Mouse (Mus musculus): ENCODE data around the gene Fcgr3. TPM values are rescaled to one million over a fixed set of nuclear protein-coding genes. Genes with fewer than 3 reads are reported as not detected.

Fcgr3 gene
- polyA plus RNA-seq, 1 experiment from 2014 or later: 6.7 TPM

DNA sequence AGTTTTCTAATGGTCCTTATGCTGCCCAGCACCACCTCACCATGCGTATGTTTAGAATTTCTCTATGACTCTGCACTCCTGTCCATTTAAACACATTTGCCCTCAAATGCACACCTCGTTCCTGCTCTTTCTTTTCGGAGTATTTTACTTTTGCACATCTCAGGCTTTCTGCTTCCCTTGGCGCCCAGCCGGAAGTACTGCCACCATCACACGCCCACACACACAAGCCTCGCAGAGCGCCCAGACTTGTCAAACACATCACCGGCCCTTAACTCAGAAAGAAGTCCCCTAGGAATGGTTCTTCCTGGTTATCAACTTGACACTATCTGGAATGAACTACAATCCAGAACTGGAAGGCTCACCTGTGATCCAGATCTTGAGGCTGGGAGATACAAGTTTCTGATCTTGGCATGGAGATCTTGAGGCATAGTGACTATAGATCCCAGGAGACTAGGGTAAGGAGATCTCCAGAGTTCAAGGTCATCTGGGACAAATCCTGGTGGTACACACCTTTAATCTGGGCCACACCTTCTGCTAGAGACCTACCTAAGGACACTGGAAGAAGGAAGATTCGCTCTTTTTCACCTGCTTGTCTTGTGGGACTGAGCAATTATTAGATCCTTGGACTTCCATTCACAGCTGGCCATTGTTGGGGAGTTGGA, 38.6 kb upstream of the Fcgr3 start:
- H3K9ac ChIP-seq (replicated peaks; ENCODE audit: low read depth, low read length): no peak overlapping the region; the same call in 1 of the 2 replicates
- no peak overlapping the region for H3K27ac ChIP-seq (ENCODE audit: low read length)
- no peaks in the 10 kb centered on the region for H3K27me3 ChIP-seq (replicated peaks; ENCODE audit: control insufficient read depth, insufficient read depth, low read length)
- H3K9me3 ChIP-seq (ENCODE audit: control insufficient read depth, low read length): no peaks in the 10 kb centered on the region
- WGBS: 11% methylated on average over 10 of the region's 10 CpGs
- H3K4me3 ChIP-seq (replicated peaks; ENCODE audit: low read length): peak overlapping the region; percentile 75
- no peaks in the 10 kb centered on the region for H3K36me3 ChIP-seq (ENCODE audit: control insufficient read depth, insufficient read depth)
- H3K4me1 ChIP-seq (replicated peaks; ENCODE audit: control insufficient read depth, insufficient read depth, low read length): no peaks in the 10 kb centered on the region
- H3K4me2 ChIP-seq (ENCODE audit: low read length): peak overlapping the region; percentile 55
- no peak for ATAC-seq

DNA sequence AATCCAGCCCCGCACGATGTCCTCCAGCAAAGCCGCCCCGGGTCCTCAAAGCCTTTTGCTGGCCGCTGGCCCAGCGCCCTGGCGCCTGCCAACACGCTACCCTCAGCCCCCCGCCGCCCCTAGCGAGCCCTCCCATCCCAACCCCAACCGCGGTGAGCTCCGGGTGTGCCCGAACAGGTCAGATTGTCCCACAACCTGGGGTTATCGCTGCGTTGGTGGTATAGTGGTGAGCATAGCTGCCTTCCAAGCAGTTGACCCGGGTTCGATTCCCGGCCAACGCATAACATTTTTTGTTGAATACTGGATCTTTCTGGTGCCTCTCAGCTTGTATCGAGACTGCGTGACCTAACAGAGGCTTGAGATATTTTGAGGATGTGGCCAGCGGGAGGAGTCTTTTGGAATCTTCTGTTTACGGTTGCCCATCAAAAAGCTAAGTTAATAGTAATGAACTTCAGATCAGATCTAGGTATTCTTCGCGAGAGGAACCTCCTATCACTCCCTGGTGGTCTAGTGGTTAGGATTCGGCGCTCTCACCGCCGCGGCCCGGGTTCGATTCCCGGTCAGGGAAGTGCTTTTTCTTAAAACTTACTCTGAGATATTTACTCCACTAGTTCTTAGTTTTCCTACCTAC, 37.9 kb upstream of the Fcgr3 start:
- Histone ChIP-seq H3K4me3 (replicated peaks; ENCODE audit: low read length) (peak overlapping the region; percentile 75), H3K4me1 (replicated peaks; ENCODE audit: control insufficient read depth, insufficient read depth, low read length) (no peaks in the 10 kb centered on the region), H3K4me2 (ENCODE audit: low read length) (peak overlapping the region; percentile 55), H3K9me3 (ENCODE audit: control insufficient read depth, low read length) (no peaks in the 10 kb centered on the region), H3K9ac (replicated peaks; ENCODE audit: low read depth, low read length) (peak overlapping the region; percentile 73), H3K27me3 (replicated peaks; ENCODE audit: control insufficient read depth, insufficient read depth, low read length) (no peaks in the 10 kb centered on the region), H3K27ac (ENCODE audit: low read length) (peak overlapping the region; percentile 62), H3K36me3 (ENCODE audit: control insufficient read depth, insufficient read depth) (no peaks in the 10 kb centered on the region)
- peak; percentile 89 for ATAC-seq
- WGBS: under 1% methylated on average over 35 of the region's 35 CpGs

DNA sequence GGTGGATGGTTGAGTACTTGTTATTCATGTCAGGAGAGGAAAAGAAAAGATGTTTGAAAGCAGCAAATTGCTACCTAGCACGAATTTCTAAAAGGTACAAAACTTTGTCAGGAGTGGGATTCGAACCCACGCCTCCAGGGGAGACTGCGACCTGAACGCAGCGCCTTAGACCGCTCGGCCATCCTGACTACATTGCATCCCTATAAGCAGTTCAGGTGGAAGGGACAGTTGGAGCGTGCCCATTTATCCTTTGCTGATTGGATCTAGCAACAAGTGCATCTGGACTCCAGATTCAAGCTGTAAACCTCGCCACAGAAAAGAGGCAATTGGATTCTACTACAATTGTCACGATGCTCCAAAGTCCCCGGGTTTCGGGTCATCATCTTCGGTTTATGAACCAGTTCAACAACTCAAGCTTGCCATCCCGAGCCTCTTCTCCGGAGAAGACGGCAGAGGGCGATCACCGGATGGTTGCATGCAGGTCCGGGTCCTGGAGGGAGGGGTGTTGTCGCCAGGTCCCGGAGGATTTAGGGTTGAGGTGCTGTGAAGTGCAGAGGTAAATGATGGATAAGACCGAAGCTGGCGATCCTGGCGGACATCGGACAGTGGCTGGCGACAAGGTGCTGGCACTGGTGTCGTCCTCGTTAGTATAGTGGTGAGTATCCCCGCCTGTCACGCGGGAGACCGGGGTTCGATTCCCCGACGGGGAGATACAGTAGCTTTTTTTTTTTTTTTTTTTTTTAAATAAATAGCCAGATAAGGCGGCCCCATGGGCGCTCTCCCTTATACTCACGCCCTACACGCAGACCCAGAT, 37.2 kb upstream of the Fcgr3 start:
- H3K4me1 ChIP-seq (replicated peaks; ENCODE audit: control insufficient read depth, insufficient read depth, low read length): no peaks in the 10 kb centered on the region
- under 1% methylated on average over 40 of the region's 40 CpGs for WGBS
- no peaks in the 10 kb centered on the region for H3K27me3 ChIP-seq (replicated peaks; ENCODE audit: control insufficient read depth, insufficient read depth, low read length)
- peak; percentile 84 for ATAC-seq
- H3K27ac ChIP-seq (ENCODE audit: low read length): peak overlapping the region; percentile 62
- peak overlapping the region; percentile 73 for H3K9ac ChIP-seq (replicated peaks; ENCODE audit: low read depth, low read length)
- H3K4me2 ChIP-seq (ENCODE audit: low read length): peak overlapping the region; percentile 52
- no peaks in the 10 kb centered on the region for H3K9me3 ChIP-seq (ENCODE audit: control insufficient read depth, low read length)
- H3K4me3 ChIP-seq (replicated peaks; ENCODE audit: low read length): peak overlapping the region; percentile 75
- H3K36me3 ChIP-seq (ENCODE audit: control insufficient read depth, insufficient read depth): no peaks in the 10 kb centered on the region

DNA sequence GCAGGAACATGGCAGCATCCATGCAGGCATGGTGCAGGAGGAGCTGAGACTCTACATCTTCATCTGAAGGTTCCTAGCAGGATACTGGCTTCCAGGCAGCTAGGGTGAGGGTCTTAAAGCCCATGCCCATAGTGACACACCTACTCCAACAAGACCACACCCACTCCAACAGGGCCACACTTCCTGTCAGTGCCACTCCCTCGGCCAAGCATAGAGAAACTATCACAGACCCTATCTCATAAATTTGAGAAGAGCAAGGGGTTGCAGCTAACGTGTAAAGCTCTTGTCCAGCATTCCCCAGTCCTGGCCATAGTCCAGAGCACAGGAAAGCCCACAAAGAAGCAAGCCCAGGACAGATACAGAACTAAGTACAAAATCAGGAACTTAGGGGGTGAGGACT, 36.3 kb upstream of the Fcgr3 start:
- H3K4me3 ChIP-seq (replicated peaks; ENCODE audit: low read length): no peak overlapping the region

DNA sequence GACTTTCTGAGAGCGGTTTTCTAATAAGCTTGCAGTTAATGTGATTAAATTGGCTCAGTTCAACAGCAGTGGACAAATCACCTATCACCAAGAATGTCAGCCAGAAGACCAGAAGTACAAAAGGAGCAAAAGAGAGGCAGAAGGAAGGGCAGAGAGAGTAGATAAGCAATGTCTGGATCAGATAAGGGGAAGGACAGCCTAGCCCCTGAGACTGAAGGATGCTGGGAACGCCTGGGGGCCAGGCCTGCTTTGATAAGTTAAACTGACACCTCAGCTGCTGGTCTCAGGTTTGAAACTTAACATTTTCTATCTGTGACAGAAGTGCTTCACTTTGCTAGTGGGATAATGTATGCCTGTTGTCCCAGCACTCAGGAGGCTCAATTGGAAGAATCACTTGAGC, 32.9 kb upstream of the Fcgr3 start:
- no peaks in the 10 kb centered on the region for H3K9me3 ChIP-seq (ENCODE audit: control insufficient read depth, low read length)
- no peaks in the 10 kb centered on the region for H3K36me3 ChIP-seq (ENCODE audit: control insufficient read depth, insufficient read depth)
- ATAC-seq: no peak
- 44% methylated on average over 2 of the region's 2 CpGs for WGBS
- H3K4me3 ChIP-seq (replicated peaks; ENCODE audit: low read length): no peak overlapping the region
- no peak overlapping the region for H3K27ac ChIP-seq (ENCODE audit: low read length)
- H3K27me3 ChIP-seq (replicated peaks; ENCODE audit: control insufficient read depth, insufficient read depth, low read length): no peaks in the 10 kb centered on the region
- no peak overlapping the region for H3K4me2 ChIP-seq (ENCODE audit: low read length)
- peaks cover 2% of the 10 kb centered on the region; the same call in 1 of the 2 replicates for H3K4me1 ChIP-seq (replicated peaks; ENCODE audit: control insufficient read depth, insufficient read depth, low read length)
- no peak overlapping the region for H3K9ac ChIP-seq (replicated peaks; ENCODE audit: low read depth, low read length)

More for the DNA sequence above, 36.3 kb upstream of the Fcgr3 start:
- no peak overlapping the region for H3K4me2 ChIP-seq (ENCODE audit: low read length)
- no peaks in the 10 kb centered on the region for H3K9me3 ChIP-seq (ENCODE audit: control insufficient read depth, low read length)
- H3K27me3 ChIP-seq (replicated peaks; ENCODE audit: control insufficient read depth, insufficient read depth, low read length): no peaks in the 10 kb centered on the region
- H3K4me1 ChIP-seq (replicated peaks; ENCODE audit: control insufficient read depth, insufficient read depth, low read length): peaks cover 2% of the 10 kb centered on the region; the same call in 1 of the 2 replicates
- WGBS: 48% methylated on average over 2 of the region's 2 CpGs
- no peak overlapping the region for H3K27ac ChIP-seq (ENCODE audit: low read length)
- no peaks in the 10 kb centered on the region for H3K36me3 ChIP-seq (ENCODE audit: control insufficient read depth, insufficient read depth)
- ATAC-seq: no peak
- no peak overlapping the region for H3K9ac ChIP-seq (replicated peaks; ENCODE audit: low read depth, low read length)

DNA sequence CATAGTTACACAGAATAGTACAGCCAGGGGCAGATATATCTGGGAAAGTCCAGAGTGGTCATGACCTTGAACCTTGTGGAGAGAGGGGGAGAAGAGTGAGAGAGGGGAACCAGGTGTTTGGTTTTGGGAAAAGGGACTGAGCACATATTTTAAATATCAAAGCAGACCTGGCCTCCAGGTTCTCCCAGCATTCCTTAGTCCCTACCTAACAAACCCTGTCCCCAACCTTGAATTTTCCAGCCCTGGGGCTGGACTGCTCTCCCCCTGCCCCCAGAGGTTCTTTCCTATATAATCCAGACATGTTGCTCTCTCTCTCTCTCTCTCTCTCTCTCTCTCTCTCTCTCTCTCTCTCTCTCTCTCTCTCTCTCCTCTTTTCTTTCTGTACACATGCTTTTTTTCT, 32.4 kb upstream of the Fcgr3 start:
- Histone ChIP-seq H3K27me3 (replicated peaks; ENCODE audit: control insufficient read depth, insufficient read depth, low read length) (no peaks in the 10 kb centered on the region), H3K27ac (ENCODE audit: low read length) (no peak overlapping the region), H3K9ac (replicated peaks; ENCODE audit: low read depth, low read length) (no peak overlapping the region), H3K4me2 (ENCODE audit: low read length) (no peak overlapping the region), H3K4me3 (replicated peaks; ENCODE audit: low read length) (no peak overlapping the region), H3K9me3 (ENCODE audit: control insufficient read depth, low read length) (no peaks in the 10 kb centered on the region), H3K4me1 (replicated peaks; ENCODE audit: control insufficient read depth, insufficient read depth, low read length) (peaks cover 2% of the 10 kb centered on the region; the same call in 1 of the 2 replicates), H3K36me3 (ENCODE audit: control insufficient read depth, insufficient read depth) (no peaks in the 10 kb centered on the region)
- no peak for ATAC-seq

DNA sequence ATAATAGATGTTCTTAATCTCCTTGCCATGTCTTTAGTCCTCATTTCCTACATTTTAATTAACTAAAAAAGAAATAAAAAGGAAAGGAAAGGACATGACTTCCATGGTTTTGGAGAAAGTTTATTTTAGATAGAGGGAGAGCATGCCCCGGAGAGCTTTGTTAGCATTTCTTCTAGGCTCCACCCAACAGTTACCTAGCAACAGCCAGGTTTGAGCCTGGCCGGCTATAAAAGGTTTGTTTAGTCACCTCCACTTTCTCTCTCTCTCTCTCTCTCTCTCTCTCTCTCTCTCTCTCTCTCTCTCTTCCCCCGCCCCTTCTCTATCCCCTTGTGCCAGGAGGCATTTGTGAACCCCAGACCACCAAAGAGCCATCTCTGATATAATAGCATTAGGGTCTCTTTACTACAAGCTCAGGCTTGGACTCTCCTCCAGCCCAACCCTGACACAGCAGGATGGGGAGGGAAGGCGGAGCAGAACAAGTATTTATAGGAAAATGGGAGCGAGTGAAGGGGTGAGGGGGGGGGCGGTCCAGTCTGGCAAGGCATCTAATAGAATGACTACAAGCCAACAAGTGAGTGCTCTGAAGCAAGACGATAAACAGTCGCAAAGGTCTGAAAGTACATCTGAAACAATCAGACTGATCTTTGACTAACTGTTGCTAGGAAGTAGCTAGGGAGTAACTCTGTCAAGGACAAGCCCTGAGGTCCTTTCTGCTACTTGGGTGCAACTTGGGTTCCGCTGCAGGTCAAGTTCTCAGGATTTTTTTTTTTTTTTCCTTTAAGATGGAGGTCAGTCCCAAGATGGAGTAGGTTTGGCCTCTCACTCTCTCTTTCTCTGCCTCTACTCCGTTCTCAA, 31.6 kb upstream of the Fcgr3 start:
- Histone ChIP-seq H3K4me2 (ENCODE audit: low read length) (no peak overlapping the region), H3K27ac (ENCODE audit: low read length) (no peak overlapping the region), H3K4me1 (replicated peaks; ENCODE audit: control insufficient read depth, insufficient read depth, low read length) (peaks cover 2% of the 10 kb centered on the region; the same call in 1 of the 2 replicates), H3K9ac (replicated peaks; ENCODE audit: low read depth, low read length) (no peak overlapping the region), H3K9me3 (ENCODE audit: control insufficient read depth, low read length) (no peaks in the 10 kb centered on the region), H3K36me3 (ENCODE audit: control insufficient read depth, insufficient read depth) (no peaks in the 10 kb centered on the region), H3K4me3 (replicated peaks; ENCODE audit: low read length) (no peak overlapping the region), H3K27me3 (replicated peaks; ENCODE audit: control insufficient read depth, insufficient read depth, low read length) (no peaks in the 10 kb centered on the region)
- 20% methylated on average over 10 of the region's 10 CpGs for WGBS
- no peak for ATAC-seq

DNA sequence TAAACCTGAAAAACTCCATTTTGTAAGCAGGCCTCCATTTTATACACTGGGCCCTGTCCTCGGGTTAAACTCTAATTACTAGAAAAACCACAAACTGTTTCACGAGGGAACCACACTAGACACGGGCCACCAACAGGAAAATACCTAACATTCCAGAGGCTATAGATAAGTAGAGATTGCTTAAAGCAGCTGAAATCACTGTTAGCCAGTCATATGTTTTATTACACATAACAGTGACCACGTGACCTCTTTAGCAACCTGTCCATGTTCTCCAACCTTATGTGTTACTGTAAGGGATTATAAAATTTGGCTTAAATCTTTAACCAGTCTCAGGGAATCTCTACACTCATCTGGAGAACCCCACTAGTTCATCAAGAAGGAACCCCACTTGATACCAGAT, 29.7 kb upstream of the Fcgr3 start:
- no peaks in the 10 kb centered on the region for H3K36me3 ChIP-seq (ENCODE audit: control insufficient read depth, insufficient read depth)
- H3K4me1 ChIP-seq (replicated peaks; ENCODE audit: control insufficient read depth, insufficient read depth, low read length): peaks cover 2% of the 10 kb centered on the region; the same call in 1 of the 2 replicates
- H3K9me3 ChIP-seq (ENCODE audit: control insufficient read depth, low read length): no peaks in the 10 kb centered on the region
- H3K9ac ChIP-seq (replicated peaks; ENCODE audit: low read depth, low read length): no peak overlapping the region
- ATAC-seq: no peak
- no peak overlapping the region for H3K4me2 ChIP-seq (ENCODE audit: low read length)
- no peaks in the 10 kb centered on the region for H3K27me3 ChIP-seq (replicated peaks; ENCODE audit: control insufficient read depth, insufficient read depth, low read length)
- H3K27ac ChIP-seq (ENCODE audit: low read length): no peak overlapping the region
- 88% methylated on average over 4 of the region's 4 CpGs for WGBS
- H3K4me3 ChIP-seq (replicated peaks; ENCODE audit: low read length): no peak overlapping the region

All from forebrain, embryonic 16.5 days (tissue).